Mouse (Mus musculus) left cerebral cortex, adult 6 months (tissue): ENCODE results near the gene Serpina1a. TPM values are rescaled to one million over a fixed set of nuclear protein-coding genes. Genes with fewer than 3 reads are reported as not detected.

Experiments used
- long read RNA-seq, 2 experiments: library from polyadenylated mRNA; unstranded; transcript quantifications; one replicate each; pipeline ENCODE4 v2.0.0; 2019 to 2020
- polyA plus RNA-seq: library from polyadenylated mRNA; unstranded; fragments of <200 nt; fragmentation: Nextera tagmentation; gene quantifications from 2 replicates; pipeline ENCODE4 v1.2.3, GENCODE M21; 2021

Gene Serpina1a
- polyA plus RNA-seq = not detected in 2 replicates
- long read RNA-seq, experiment 1 = 0 reads
- long read RNA-seq, experiment 2 = 0 reads

GRCm38 (mm10) chr12:103863101-103863974 lies at the start of gene Serpina1a:
TSS of gene Serpina1a (minus strand) at chr12:103863562.

DNA sequence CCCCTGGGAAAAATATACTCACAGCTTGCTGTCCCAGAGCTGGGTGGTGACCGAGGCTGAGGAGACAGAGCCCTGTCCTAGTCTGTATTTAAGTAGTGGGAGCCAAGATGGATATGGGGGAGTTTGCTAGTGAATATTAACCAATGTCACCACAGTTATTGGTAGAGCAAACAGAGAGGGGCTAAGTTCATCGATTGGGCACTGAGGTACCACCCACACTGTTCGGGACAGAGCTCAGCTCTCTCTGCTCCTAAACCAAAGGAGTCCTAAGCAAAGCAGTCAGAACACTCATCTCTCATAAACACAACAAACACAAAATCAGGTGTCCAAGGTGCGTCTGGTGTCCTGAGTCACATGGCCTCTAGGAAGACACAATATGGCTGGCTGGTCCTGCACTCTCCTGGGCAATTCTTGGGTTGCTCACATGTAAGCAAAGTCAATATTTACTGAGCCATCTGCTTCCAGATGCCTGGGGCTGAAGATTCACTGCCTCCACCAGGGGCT lies 41.5 kb upstream of the Serpina1a start, which contains the start of gene Serpina1c:
Gene Serpina1c (minus strand): TSS at position 51 of the 504 bp plus-strand sequence.

DNA sequence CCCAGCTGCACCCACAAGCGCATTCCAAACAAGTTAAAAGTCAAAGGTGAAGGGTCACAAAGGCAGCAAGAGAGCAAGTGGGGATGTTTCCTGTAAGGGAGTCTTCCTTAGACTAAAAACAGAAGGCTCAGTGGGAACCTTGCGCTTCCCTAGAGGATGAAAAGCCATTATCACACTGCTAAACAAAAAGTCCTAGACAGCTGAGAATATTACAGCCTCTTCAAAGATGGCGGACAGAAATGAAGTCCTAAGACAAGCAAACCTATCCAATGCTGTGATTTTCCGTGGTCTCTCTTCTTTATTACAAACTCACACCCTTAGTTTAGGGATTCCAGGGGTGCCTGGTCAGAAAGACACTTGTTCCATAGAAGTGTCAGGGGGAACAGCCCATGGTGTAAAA lies 33.1 kb downstream of the Serpina1a start, which contains the start of gene Serpina1b:
Gene Serpina1b (minus strand): TSS at position 101 of the 400 bp plus-strand sequence.

Other genes starting within 250 kb of the Serpina1a start
- gene Serpina10, start 232.1 kb downstream of the Serpina1a start, polyA plus RNA-seq = not detected in 2 replicates
- gene Serpina6, start 206.3 kb downstream of the Serpina1a start, polyA plus RNA-seq = not detected in 2 replicates
- gene Serpina16, start 187.4 kb downstream of the Serpina1a start, polyA plus RNA-seq = not detected in 2 replicates
- not detected in 2 replicates for gene Serpina1f, start 168.0 kb downstream of the Serpina1a start, polyA plus RNA-seq
- gene Serpina1d, start 90.0 kb downstream of the Serpina1a start, polyA plus RNA-seq = not detected in 2 replicates
- not detected in 2 replicates for gene Serpina1b, start 33.2 kb downstream of the Serpina1a start, polyA plus RNA-seq
- gene Serpina1c, start 41.3 kb upstream of the Serpina1a start, polyA plus RNA-seq = not detected in 2 replicates
- gene Serpina1e, start 95.4 kb upstream of the Serpina1a start, polyA plus RNA-seq = not detected in 2 replicates
- gene Serpina11, start 126.4 kb upstream of the Serpina1a start, polyA plus RNA-seq = not detected in 2 replicates
- gene Serpina9, start 150.2 kb upstream of the Serpina1a start, polyA plus RNA-seq = 4.9 and 5.1 TPM in 2 replicates
- 0.05 and 0.06 TPM in 2 replicates for gene Serpina12, start 180.9 kb upstream of the Serpina1a start, polyA plus RNA-seq
- not detected in 2 replicates for gene Serpina5, start 237.6 kb upstream of the Serpina1a start, polyA plus RNA-seq
- not detected in 2 replicates for gene Serpina3a, start 249.2 kb upstream of the Serpina1a start, polyA plus RNA-seq